Mouse (Mus musculus) E14TG2a.4 (cell line): ENCODE measurements at regions not wholly inside any gene's neighbourhood (a gene's known extent, or its start where the extent isn't known, plus 50 kb on each side); places are given as distances from the start of the nearest gene placed in this dataset.
"Not testable (repeated sequence)": the region's sequence is repeated elsewhere in the genome, so short reads cannot be mapped to it uniquely, and the experiment has no call there.

Experiments used
- H3K27me3 ChIP-seq: 2 replicates; pipeline ENCODE4 v1.6.1; 2014; ENCODE audit warnings: low read length, control low read depth; ENCODE audit not compliant: insufficient read depth
- H3K36me3 ChIP-seq: 2 replicates; pipeline ENCODE4 v1.6.1; 2014; ENCODE audit warnings: low read length, control low read depth; ENCODE audit not compliant: insufficient read depth
- H3K4me1 ChIP-seq: replicated peaks from 2 replicates; pipeline ENCODE4 v1.6.1; 2014; ENCODE audit warnings: low read depth, low read length, control low read depth
- H3K4me3 ChIP-seq: replicated peaks from 2 replicates; pipeline ENCODE4 v1.5.1; 2014; ENCODE audit warnings: mild to moderate bottlenecking, low read length
- H3K9me3 ChIP-seq: 2 replicates; pipeline ENCODE4 v1.6.1; 2014; ENCODE audit warnings: low read length, control low read depth
- CTCF ChIP-seq: conservative IDR thresholded peaks from 2 replicates; pipeline ENCODE4 v1.5.1; 2014; ENCODE audit warnings: low read length
- NANOG ChIP-seq: IDR thresholded peaks from 2 replicates; pipeline ENCODE4 v1.6.1; 2014; ENCODE audit warnings: borderline replicate concordance, low read length, mixed read lengths
- POU5F1 ChIP-seq: IDR thresholded peaks from 2 replicates; pipeline ENCODE4 v1.6.1; 2014; ENCODE audit warnings: low read length, borderline replicate concordance

- H3K4me1 ChIP-seq: no peaks in the 10 kb centered on the region
- H3K36me3 ChIP-seq: no peaks in the 10 kb centered on the region
- TF ChIP-seq POU5F1: no peak
- H3K27me3 ChIP-seq: no peaks in the 10 kb centered on the region
- H3K9me3 ChIP-seq: no peaks in the 10 kb centered on the region
- no peak overlapping the region for H3K4me3 ChIP-seq
Observed at GRCm38 (mm10) chr17:52351293-52351692, 251.2 kb upstream of the Kcnh8 start.

GRCm38 (mm10) chr17:52350696-52351095 is 251.8 kb upstream of the Kcnh8 start:
- TF ChIP-seq NANOG: no peak
- no peak for TF ChIP-seq POU5F1
- TF ChIP-seq CTCF: no peak
- Histone ChIP-seq H3K27me3 (no peaks in the 10 kb centered on the region), H3K36me3 (no peaks in the 10 kb centered on the region), H3K9me3 (no peaks in the 10 kb centered on the region), H3K4me3 (no peak overlapping the region), H3K4me1 (no peaks in the 10 kb centered on the region)

- TF ChIP-seq CTCF: no peak
- TF ChIP-seq NANOG: no peak
- TF ChIP-seq POU5F1: no peak
- Histone ChIP-seq H3K27me3 (no peaks in the 10 kb centered on the region), H3K4me3 (no peak overlapping the region), H3K9me3 (no peaks in the 10 kb centered on the region), H3K4me1 (no peaks in the 10 kb centered on the region), H3K36me3 (no peaks in the 10 kb centered on the region)
Observed at GRCm38 (mm10) chr17:52349872-52350271, 252.6 kb upstream of the Kcnh8 start.

GRCm38 (mm10) chr17:52348481-52349083 is 253.9 kb upstream of the Kcnh8 start:
- H3K4me1 ChIP-seq: no peaks in the 10 kb centered on the region
- H3K36me3 ChIP-seq: no peaks in the 10 kb centered on the region
- no peak overlapping the region for H3K4me3 ChIP-seq
- no peaks in the 10 kb centered on the region for H3K9me3 ChIP-seq
- TF ChIP-seq POU5F1 (no peak), NANOG (no peak), CTCF (no peak)
- H3K27me3 ChIP-seq: no peaks in the 10 kb centered on the region

GRCm38 (mm10) chr17:52320586-52320985 is 281.9 kb upstream of the Kcnh8 start:
- no peaks in the 10 kb centered on the region for H3K4me1 ChIP-seq
- no peaks in the 10 kb centered on the region for H3K36me3 ChIP-seq
- H3K4me3 ChIP-seq: no peak overlapping the region
- TF ChIP-seq NANOG: no peak
- no peak for TF ChIP-seq POU5F1
- TF ChIP-seq CTCF: no peak
- no peaks in the 10 kb centered on the region for H3K27me3 ChIP-seq
- H3K9me3 ChIP-seq: peaks cover 32% of the 10 kb centered on the region

GRCm38 (mm10) chr17:52316976-52317375 is 285.5 kb upstream of the Kcnh8 start:
- Histone ChIP-seq H3K4me3 (no peak overlapping the region), H3K36me3 (no peaks in the 10 kb centered on the region), H3K27me3 (no peaks in the 10 kb centered on the region), H3K4me1 (no peaks in the 10 kb centered on the region), H3K9me3 (peaks cover 13% of the 10 kb centered on the region)
- TF ChIP-seq NANOG: no peak
- TF ChIP-seq POU5F1: no peak
- no peak for TF ChIP-seq CTCF

GRCm38 (mm10) chr17:52315879-52316278 is 286.6 kb upstream of the Kcnh8 start:
- H3K27me3 ChIP-seq: no peaks in the 10 kb centered on the region
- TF ChIP-seq POU5F1: no peak
- TF ChIP-seq NANOG: no peak
- no peak for TF ChIP-seq CTCF
- no peaks in the 10 kb centered on the region for H3K36me3 ChIP-seq
- H3K9me3 ChIP-seq: peaks cover 7% of the 10 kb centered on the region
- H3K4me3 ChIP-seq: no peak overlapping the region
- no peaks in the 10 kb centered on the region for H3K4me1 ChIP-seq

GRCm38 (mm10) chr17:52315456-52315855 is 287.1 kb upstream of the Kcnh8 start:
- H3K4me3 ChIP-seq, H3K4me1 ChIP-seq, H3K36me3 ChIP-seq, H3K9me3 ChIP-seq, H3K27me3 ChIP-seq: not testable (repeated sequence)

- no peak for TF ChIP-seq POU5F1
- no peak; the same call in 1 of the 2 replicates for TF ChIP-seq CTCF
- no peak for TF ChIP-seq NANOG
- Histone ChIP-seq H3K4me1 (no peaks in the 10 kb centered on the region), H3K9me3 (no peaks in the 10 kb centered on the region), H3K27me3 (no peaks in the 10 kb centered on the region), H3K4me3 (no peak overlapping the region), H3K36me3 (no peaks in the 10 kb centered on the region)
Observed at GRCm38 (mm10) chr17:52312043-52312442, 290.5 kb upstream of the Kcnh8 start.
